Mouse (Mus musculus) right cerebral cortex, postnatal 25 days (tissue): ENCODE measurements around the gene Hyal1.
"Not testable (repeated sequence)": the region's sequence is repeated elsewhere in the genome, so short reads cannot be mapped to it uniquely, and the experiment has no call there.

Experiments
- DNase-seq: peaks from one replicate; pipeline ENCODE4 v3.0.0; 2022

Hyal1 gene

GRCm38 (mm10) chr9:107573774-107574173, 3.0 kb upstream of the Hyal1 start:
- DNase-seq: not testable (repeated sequence)

- DNase-seq: no peak
Measured at GRCm38 (mm10) chr9:107575579-107576356, 959 bp upstream of the Hyal1 start.

- DNase-seq: no peak
Measured at GRCm38 (mm10) chr9:107577871-107578270, 1.1 kb downstream of the Hyal1 start.

- DNase-seq: no peak
Measured at GRCm38 (mm10) chr9:107578587-107578986, 1.9 kb downstream of the Hyal1 start, which contains the start of gene Naa80. Naa80 (plus strand) TSS chr9:107578887.

GRCm38 (mm10) chr9:107579023-107579900, 2.5 kb downstream of the Hyal1 start:
- DNase-seq: no peak

- DNase-seq: peak; percentile 88
Measured at GRCm38 (mm10) chr9:107580501-107581317, 4.0 kb downstream of the Hyal1 start, which contains the start of gene Hyal3. Hyal3 (plus strand) TSS chr9:107580818.

- DNase-seq: no peak
Measured at GRCm38 (mm10) chr9:107581584-107581983, 4.9 kb downstream of the Hyal1 start.

GRCm38 (mm10) chr9:107582509-107583062, 5.9 kb downstream of the Hyal1 start:
- DNase-seq: no peak

GRCm38 (mm10) chr9:107583174-107583573, 6.4 kb downstream of the Hyal1 start:
- DNase-seq: no peak

GRCm38 (mm10) chr9:107586504-107586903, 9.8 kb downstream of the Hyal1 start:
- no peak for DNase-seq

- DNase-seq: peak; percentile 97
Measured at GRCm38 (mm10) chr9:107586974-107587832, 10.5 kb downstream of the Hyal1 start, which contains the start of gene Ifrd2. Ifrd2 (plus strand) TSS chr9:107587642.

GRCm38 (mm10) chr9:107587833-107588639, 11.3 kb downstream of the Hyal1 start:
- no peak for DNase-seq

- no peak for DNase-seq
Measured at GRCm38 (mm10) chr9:107590058-107590772, 13.5 kb downstream of the Hyal1 start.

- no peak for DNase-seq
Measured at GRCm38 (mm10) chr9:107590773-107591060, 14.0 kb downstream of the Hyal1 start.

- DNase-seq: no peak
Measured at GRCm38 (mm10) chr9:107593101-107593976, 16.6 kb downstream of the Hyal1 start.

- DNase-seq: no peak
Measured at GRCm38 (mm10) chr9:107594281-107595062, 17.7 kb downstream of the Hyal1 start.

GRCm38 (mm10) chr9:107596619-107597569, 20.2 kb downstream of the Hyal1 start:
- DNase-seq: no peak
